Mouse (Mus musculus) kidney, embryonic 14.5 days (tissue): Measurements from ENCODE around the gene Urod. TPM values are rescaled to one million over a fixed set of nuclear protein-coding genes. Genes with fewer than 3 reads are reported as not detected.

ENCODE experiments used
- ATAC-seq: fragments of 200-750 bp; cut with Nextera tagmentation; 2 replicates; pipeline ENCODE4 v1.8.0; 2017; ENCODE audit warnings: moderate number of reproducible peaks, mild to moderate bottlenecking, moderate TSS enrichment, moderate library complexity; ENCODE audit not compliant: low FRiP score, low TSS enrichment
- H3K27ac ChIP-seq: fragments of 300-500 bp; sonication (generic); 2 replicates; pipeline ENCODE4 v1.5.1; 2014; ENCODE audit warnings: low read depth, mild to moderate bottlenecking, low read length, moderate library complexity, mixed read lengths
- H3K27me3 ChIP-seq: fragments of 300-500 bp; sonication (generic); 2 replicates; pipeline ENCODE4 v1.6.1; 2014; ENCODE audit warnings: mild to moderate bottlenecking, low read length; ENCODE audit not compliant: control insufficient read depth, insufficient read depth
- H3K36me3 ChIP-seq: fragments of 300-500 bp; sonication (generic); 2 replicates; pipeline ENCODE4 v1.6.1; 2014; ENCODE audit warnings: low read length, mixed read lengths; ENCODE audit not compliant: control insufficient read depth, insufficient read depth
- H3K4me1 ChIP-seq: fragments of 300-500 bp; sonication (generic); 2 replicates; pipeline ENCODE4 v1.6.1; 2014; ENCODE audit warnings: low read length, mixed read lengths; ENCODE audit not compliant: control insufficient read depth, insufficient read depth
- H3K4me2 ChIP-seq: fragments of 300-500 bp; sonication (generic); replicated peaks from 2 replicates; pipeline ENCODE4 v1.6.1; 2014; ENCODE audit warnings: low read depth, mild to moderate bottlenecking, low read length
- H3K4me3 ChIP-seq: fragments of 300-500 bp; sonication (generic); 2 replicates; pipeline ENCODE4 v1.5.1; 2014; ENCODE audit warnings: mild to moderate bottlenecking, low read length
- H3K9ac ChIP-seq: fragments of 300-500 bp; sonication (generic); 2 replicates; pipeline ENCODE4 v1.6.1; 2014; ENCODE audit warnings: low read depth, mild to moderate bottlenecking, low read length, moderate library complexity
- H3K9me3 ChIP-seq: fragments of 300-500 bp; sonication (generic); 2 replicates; pipeline ENCODE4 v1.6.1; 2016; ENCODE audit warnings: low read length; ENCODE audit not compliant: control insufficient read depth
- WGBS: fragments of 180-500 bp; shearing (Covaris S2); extraction: QIAGEN DNeasy Blood & Tissue Kit; methylation state at CpG from one replicate; pipeline ENCODE4 v1.1.7; 2014; 5-methylcytosine and 5-hydroxymethylcytosine counted together
- polyA plus RNA-seq: library from polyadenylated mRNA; unstranded; fragments of >200 nt; fragmentation: Nextera tagmentation; extraction: Ambion mirVana; gene quantifications from 2 replicates; pipeline ENCODE4 v1.2.1, GENCODE M21; 2014

Urod gene
- polyA plus RNA-seq = 83.9 and 101 TPM in 2 replicates

GRCm38 (mm10) chr4:116993672-116994621 is at the start of gene Urod:
TSS of gene Urod (minus strand) at chr4:116994413.
- ATAC-seq = peak; percentile 92
- Histone ChIP-seq H3K9ac (peak within 1 kb of the TSS; percentile 74), H3K9me3 (no peaks in the 10 kb centered on the region), H3K36me3 (peaks cover 18% of the 10 kb centered on the region; the same call in 1 of the 2 replicates), H3K27ac (peak within 1 kb of the TSS; percentile 77), H3K4me1 (peaks cover 18% of the 10 kb centered on the region; the same call in 1 of the 2 replicates), H3K4me3 (peak within 1 kb of the TSS; percentile 97), H3K27me3 (no peaks in the 10 kb centered on the region), H3K4me2 (peak within 1 kb of the TSS; percentile 86)
- under 1% methylated on average over 38 of the region's 38 CpGs for WGBS

- Histone ChIP-seq H3K36me3 (peaks cover 3% of the 10 kb centered on the region; the same call in 1 of the 2 replicates), H3K9ac (no peak overlapping the region), H3K4me2 (no peak overlapping the region), H3K9me3 (no peaks in the 10 kb centered on the region), H3K4me1 (0 out of 2 replicates have a peak, but pooled peaks cover 5% of the 10 kb centered on the region), H3K27me3 (no peaks in the 10 kb centered on the region), H3K4me3 (no peak overlapping the region), H3K27ac (peak overlapping the region; percentile 42; the same call in 1 of the 2 replicates)
- ATAC-seq = no peak; the same call in 1 of the 2 replicates
- WGBS = 62% methylated on average over 4 of the region's 4 CpGs
Measured at GRCm38 (mm10) chr4:117041283-117041721, 47.1 kb upstream of the Urod start.

DNA sequence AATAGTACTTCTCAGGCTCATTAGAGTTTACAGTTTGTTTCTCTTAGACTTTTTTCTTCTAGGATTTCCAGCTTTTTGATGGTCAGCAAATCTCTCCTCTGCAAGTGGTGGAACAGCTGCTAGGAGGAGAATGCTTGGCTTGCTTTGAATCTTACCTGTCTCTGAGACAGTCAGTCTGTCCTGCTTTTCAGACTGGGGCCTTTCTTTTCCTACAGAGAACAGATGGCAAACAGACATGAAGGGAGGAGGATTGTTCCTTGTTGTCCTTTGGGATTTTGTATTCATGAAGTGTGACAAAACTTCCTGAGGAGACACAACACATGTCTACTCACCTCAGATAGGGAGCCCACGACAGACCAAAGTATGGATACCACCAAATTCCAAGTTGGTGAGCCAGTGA is 46.6 kb upstream of the Urod start:
- Histone ChIP-seq H3K36me3 (peaks cover 3% of the 10 kb centered on the region; the same call in 1 of the 2 replicates), H3K27me3 (no peaks in the 10 kb centered on the region), H3K4me2 (no peak overlapping the region; the same call in 1 of the 2 replicates), H3K9ac (no peak overlapping the region), H3K4me3 (no peak overlapping the region), H3K4me1 (0 out of 2 replicates have a peak, but pooled peaks cover 5% of the 10 kb centered on the region), H3K9me3 (no peaks in the 10 kb centered on the region), H3K27ac (0 out of 2 replicates have a peak overlapping the region, but pooled peaks have one; percentile 42)
- WGBS = 85% methylated on average over 1 of the region's 1 CpGs
- no peak for ATAC-seq

- 41% methylated on average over 9 of the region's 9 CpGs for WGBS
- H3K9ac ChIP-seq = no peak overlapping the region; the same call in 1 of the 2 replicates
- H3K27me3 ChIP-seq = no peaks in the 10 kb centered on the region
- H3K4me3 ChIP-seq = no peak overlapping the region; the same call in 1 of the 2 replicates
- ATAC-seq = no peak
- peaks cover 3% of the 10 kb centered on the region; the same call in 1 of the 2 replicates for H3K36me3 ChIP-seq
- 0 out of 2 replicates have a peak, but pooled peaks cover 5% of the 10 kb centered on the region for H3K4me1 ChIP-seq
- 0 out of 2 replicates have a peak overlapping the region, but pooled peaks have one; percentile 4 for H3K4me2 ChIP-seq
- peak overlapping the region; percentile 12; the same call in 1 of the 2 replicates for H3K27ac ChIP-seq
- no peaks in the 10 kb centered on the region for H3K9me3 ChIP-seq
Measured at GRCm38 (mm10) chr4:117039925-117040687, 45.9 kb upstream of the Urod start.

DNA sequence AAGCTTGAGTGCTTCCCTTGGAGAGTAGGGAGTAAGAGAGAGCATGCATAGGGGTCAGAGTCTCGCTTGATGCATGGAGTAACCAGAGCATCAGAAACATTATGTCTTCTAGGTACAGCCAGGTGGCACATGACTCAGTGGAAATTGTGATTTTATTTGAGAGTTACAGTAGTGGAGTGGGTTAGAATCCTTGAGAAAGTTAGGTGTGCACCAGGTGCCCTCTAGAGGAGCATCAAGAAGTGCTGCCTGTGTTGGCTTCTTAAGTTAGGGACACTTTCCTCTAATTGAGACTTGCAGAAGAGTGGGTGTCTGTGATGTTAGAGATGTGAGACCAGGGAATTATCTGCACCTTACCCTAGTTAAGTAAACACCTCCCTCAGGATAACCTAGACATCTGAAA is 36.9 kb upstream of the Urod start:
- ATAC-seq = no peak
- Histone ChIP-seq H3K4me2 (no peak overlapping the region), H3K9me3 (no peaks in the 10 kb centered on the region), H3K4me1 (no peaks in the 10 kb centered on the region), H3K27ac (no peak overlapping the region), H3K9ac (no peak overlapping the region), H3K4me3 (no peak overlapping the region), H3K36me3 (peaks cover 28% of the 10 kb centered on the region), H3K27me3 (no peaks in the 10 kb centered on the region)
- 88% methylated on average over 1 of the region's 1 CpGs for WGBS

GRCm38 (mm10) chr4:117023469-117023868 is 29.3 kb upstream of the Urod start:
- Histone ChIP-seq H3K4me1 (peaks cover 5% of the 10 kb centered on the region; the same call in 1 of the 2 replicates), H3K4me2 (no peak overlapping the region), H3K27me3 (no peaks in the 10 kb centered on the region), H3K27ac (no peak overlapping the region), H3K9ac (no peak overlapping the region), H3K4me3 (no peak overlapping the region), H3K36me3 (peaks cover 24% of the 10 kb centered on the region), H3K9me3 (no peaks in the 10 kb centered on the region)
- no peak for ATAC-seq
- 97% methylated on average over 4 of the region's 4 CpGs for WGBS

- no peak within 1 kb of the TSS for H3K27ac ChIP-seq
- peaks cover 5% of the 10 kb centered on the region; the same call in 1 of the 2 replicates for H3K4me1 ChIP-seq
- under 1% methylated on average over 61 of the region's 61 CpGs for WGBS
- peak within 1 kb of the TSS; percentile 85 for H3K4me3 ChIP-seq
- H3K27me3 ChIP-seq = no peaks in the 10 kb centered on the region
- peak within 1 kb of the TSS; percentile 74 for H3K9ac ChIP-seq
- ATAC-seq = peak; percentile 94
- H3K36me3 ChIP-seq = peaks cover 18% of the 10 kb centered on the region
- H3K9me3 ChIP-seq = no peaks in the 10 kb centered on the region
- H3K4me2 ChIP-seq = peak within 1 kb of the TSS; percentile 56
Measured at GRCm38 (mm10) chr4:117019206-117020134, 25.3 kb upstream of the Urod start, which contains the start of gene Eif2b3. TSS of gene Eif2b3 (plus strand) at chr4:117019402.

DNA sequence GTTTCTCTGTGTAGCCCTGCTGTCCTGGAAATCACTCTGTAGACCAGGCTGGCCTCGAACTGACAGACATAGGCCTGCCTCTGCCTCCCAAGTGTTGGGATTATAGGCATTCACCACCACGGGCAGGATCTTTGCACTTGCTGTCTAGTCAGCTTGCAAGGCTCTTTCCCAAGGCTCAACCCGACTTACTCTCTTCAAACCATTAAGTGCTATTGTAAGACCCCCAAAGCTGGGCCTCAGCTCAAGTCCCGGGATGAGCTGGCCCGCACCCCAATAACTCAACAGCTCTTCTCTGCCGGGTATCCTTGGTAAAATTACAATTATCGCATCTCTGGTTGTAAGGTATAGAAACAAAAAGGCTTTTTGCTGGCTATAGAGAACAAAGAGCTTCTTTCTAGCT is 24.1 kb upstream of the Urod start:
- Histone ChIP-seq H3K4me2 (no peak overlapping the region), H3K36me3 (peaks cover 13% of the 10 kb centered on the region), H3K27me3 (no peaks in the 10 kb centered on the region), H3K4me3 (no peak overlapping the region), H3K4me1 (peaks cover 5% of the 10 kb centered on the region; the same call in 1 of the 2 replicates), H3K27ac (no peak overlapping the region), H3K9ac (no peak overlapping the region), H3K9me3 (no peaks in the 10 kb centered on the region)
- ATAC-seq = no peak
- 87% methylated on average over 7 of the region's 7 CpGs for WGBS
